Mouse (Mus musculus) A20 (cell line): ENCODE measurements at regions not wholly inside any gene's neighbourhood (a gene's known extent, or its start where the extent isn't known, plus 50 kb on each side); places are given as distances from the start of the nearest gene placed in this dataset.
A peak's percentile ranks its signal among the peaks of the same experiment; 100 is the strongest.
"Not testable (repeated sequence)": the region's sequence is repeated elsewhere in the genome, so short reads cannot be mapped to it uniquely, and the experiment has no call there.

ENCODE experiments used
- DNase-seq: peaks from one replicate; pipeline ENCODE4 v3.0.0-alpha.2; 2011; ENCODE audit warnings: low read depth, low spot score

DNA sequence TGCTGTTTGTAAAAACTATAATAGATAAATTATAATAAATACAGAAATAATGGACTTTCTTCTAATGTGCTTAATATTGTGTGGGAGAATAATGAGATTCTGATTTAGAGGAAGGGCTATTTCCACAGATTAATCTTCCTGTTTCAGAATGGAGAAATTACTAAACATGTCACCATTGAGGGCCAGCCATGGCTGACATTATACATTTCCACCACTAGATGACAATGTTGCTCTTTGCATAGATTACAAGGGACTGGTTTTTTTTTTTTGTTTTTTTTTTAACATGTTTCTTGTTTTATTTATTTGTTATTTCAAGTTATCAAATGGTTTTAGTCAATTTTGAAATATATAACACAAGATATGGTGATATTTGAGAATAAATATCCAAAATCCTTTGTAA lies 435.6 kb upstream of the Klhl1 start:
- peak; percentile 45 for DNase-seq

GRCm38 (mm10) chr14:96908737-96909136 lies 389.8 kb upstream of the Klhl1 start:
- peak; percentile 73 for DNase-seq

DNA sequence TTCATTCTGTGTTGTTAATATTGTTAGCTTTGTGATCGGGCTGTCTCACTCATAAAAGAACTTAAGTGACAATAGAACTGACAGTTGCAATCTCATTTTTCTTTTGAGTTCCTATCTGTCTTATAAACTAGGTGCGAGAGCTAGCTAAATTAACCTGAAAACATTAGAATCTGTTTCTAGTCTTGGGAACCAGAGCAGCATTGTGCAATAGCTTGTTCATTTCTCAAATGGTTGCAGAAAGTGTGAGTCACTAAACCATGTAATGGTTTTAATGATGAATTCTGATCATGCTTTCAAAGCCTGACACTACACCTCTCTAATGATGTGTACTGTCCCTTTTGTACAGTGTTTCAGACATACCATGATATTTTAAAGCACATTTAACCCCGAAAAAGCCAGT lies 360.8 kb upstream of the Klhl1 start:
- no peak for DNase-seq

DNA sequence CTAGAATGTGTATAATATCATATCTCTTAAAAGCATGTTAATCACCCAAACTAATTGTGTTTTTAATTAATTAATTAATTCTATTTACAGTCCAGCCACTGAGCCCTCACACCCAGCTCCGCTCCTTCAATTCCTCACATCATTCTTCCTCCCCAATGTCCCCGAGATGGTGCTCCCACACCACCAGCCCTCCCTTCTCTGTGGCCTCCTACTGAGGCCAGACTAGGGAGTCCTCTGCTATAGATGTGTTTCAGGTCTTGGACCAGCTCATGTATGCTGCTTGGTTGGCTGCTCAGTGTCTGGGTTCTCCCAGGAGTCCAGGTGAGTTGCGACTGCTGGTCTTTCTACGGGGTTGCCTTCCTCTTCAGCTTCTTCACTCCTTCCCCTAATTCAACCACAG lies 353.1 kb upstream of the Klhl1 start:
- no peak for DNase-seq

DNA sequence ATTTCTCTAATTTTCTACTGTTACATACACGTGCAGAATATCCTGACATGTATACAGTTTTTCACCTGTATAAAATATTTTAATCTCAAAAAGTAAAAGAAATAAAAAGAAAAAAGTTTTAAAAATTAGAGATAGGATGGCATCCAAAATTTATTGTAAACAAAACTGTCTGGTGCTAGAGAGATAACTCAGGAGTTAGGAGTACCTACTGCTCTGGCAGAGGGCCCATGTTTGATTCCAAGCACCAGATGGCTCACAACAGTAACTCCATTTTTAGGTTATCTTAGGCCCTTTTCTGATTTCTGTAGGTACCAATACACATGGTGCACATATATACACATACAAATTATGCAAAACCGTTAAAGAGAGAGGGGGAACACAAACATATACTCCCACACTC lies 320.0 kb upstream of the Klhl1 start:
- no peak for DNase-seq

DNA sequence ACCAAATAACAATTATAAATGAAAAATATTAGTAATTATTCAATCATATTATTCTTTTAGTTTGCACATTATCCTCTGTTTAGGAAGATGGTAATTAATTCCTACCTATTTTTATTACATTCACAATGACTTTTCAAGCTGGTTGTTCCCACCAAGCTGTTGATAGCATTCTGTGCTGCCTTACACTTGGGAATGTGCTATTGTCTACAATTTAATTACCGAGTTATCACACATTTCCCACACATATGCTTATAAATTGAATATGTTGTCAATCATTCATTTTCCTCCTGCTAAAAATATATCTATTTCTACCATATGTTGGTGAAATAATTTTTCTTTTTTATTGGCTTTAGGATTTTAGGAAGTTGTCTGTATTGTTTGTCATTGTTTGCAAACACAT lies 306.2 kb upstream of the Klhl1 start:
- DNase-seq = no peak

DNA sequence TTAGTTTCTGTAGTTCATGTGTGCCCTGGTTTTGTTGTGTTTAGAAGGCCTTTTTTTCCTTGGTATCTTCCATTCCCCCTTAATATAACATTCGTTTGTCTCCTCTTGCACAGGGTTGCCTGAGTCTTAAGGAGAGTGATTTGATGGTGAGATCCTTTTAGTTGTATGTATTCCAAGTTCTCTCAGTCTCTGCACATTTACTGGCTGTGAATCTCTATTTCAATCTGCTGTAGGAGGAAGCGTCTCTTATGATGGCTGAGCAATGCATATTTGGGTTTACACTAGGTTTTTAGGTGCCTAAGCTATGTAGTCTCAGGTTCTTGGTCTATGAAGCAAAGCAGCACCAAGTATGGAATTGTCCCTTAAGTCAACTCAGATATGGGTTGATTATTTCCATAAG lies 296.8 kb upstream of the Klhl1 start:
- DNase-seq = no peak

GRCm38 (mm10) chr14:96805284-96805683 lies 286.4 kb upstream of the Klhl1 start:
- no peak for DNase-seq

GRCm38 (mm10) chr14:96794806-96795205 lies 275.9 kb upstream of the Klhl1 start:
- DNase-seq = no peak

DNA sequence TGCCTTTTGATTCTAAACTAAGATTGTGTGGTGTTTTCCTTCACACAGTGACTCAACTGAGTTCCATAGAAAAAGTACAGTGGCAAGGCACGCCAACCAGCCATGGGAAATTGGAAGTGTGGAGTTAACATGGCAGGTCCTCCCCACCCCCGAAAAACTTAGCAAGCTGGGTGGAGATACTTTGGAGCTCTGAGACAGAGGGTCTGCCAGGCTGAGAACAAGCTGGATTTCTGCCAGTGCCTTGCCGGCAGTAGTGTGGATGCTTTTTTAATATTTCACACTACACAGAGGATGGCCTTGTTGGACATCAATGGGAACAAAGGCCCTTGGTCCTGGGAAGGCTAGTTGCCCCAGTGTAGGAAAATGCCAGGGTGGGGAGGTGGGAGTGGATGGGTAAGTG lies 269.0 kb upstream of the Klhl1 start:
- DNase-seq = no peak

- DNase-seq = no peak
Observed at GRCm38 (mm10) chr14:96787286-96787685, 268.4 kb upstream of the Klhl1 start.

DNA sequence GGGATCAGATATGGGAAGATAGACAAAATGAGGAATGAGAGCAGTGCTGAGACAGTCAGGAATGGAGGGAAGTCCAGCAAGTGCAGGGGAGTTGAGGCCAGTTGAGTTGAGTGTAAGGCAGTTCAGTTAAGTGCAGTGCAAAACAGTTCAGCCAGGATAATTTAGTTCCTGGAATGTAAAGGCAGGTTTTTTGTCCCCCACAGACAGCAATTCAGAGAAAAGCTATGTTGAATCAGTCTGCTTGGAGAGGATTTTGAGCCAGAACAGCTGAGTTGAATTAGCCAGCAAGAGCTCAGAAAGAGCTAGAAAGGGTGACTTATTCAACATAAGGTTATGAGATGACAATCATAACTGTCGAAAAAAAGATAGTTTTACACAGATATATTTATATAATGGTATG lies 256.9 kb upstream of the Klhl1 start:
- no peak for DNase-seq

DNA sequence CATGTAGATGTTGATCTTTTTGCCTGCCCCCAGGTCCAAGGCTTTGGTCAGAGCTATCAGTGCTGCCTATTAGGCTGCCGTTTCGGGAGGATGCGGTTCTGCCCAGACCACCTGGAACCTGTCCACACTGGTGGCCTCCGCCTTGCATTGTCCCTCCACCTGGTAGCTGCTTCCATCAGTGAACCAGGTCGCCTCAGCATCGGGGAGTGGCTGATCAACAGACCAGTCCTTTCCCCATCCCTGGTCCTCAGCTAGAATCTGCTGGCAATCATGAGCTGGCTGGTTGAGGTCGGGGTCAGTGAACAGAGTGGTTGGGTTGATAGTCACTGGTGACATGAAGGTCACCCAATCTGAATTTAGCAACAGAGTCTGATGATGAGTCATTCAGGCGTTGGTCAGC lies 241.7 kb upstream of the Klhl1 start:
- DNase-seq = no peak

- DNase-seq = no peak
Observed at GRCm38 (mm10) chr14:96733211-96733610, 214.3 kb upstream of the Klhl1 start.

DNA sequence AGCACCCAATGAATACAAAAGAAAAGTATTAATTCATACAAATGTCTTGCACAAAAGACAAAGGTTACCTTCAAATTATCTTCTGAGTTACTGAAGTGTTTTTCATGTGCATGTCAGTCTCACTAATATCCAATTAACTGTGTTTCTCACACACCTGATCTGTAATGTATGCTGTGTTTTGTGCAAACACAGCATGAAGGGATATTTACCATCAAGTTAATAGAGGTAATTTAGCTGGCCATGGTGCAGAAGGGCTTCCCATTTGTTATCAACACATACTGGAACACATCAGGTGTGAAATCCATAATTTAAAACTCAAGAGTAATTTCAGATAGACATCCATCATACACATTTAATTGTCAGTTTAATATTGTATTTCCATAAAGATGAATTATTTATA lies 178.2 kb upstream of the Klhl1 start:
- no peak for DNase-seq

- no peak for DNase-seq
Observed at GRCm38 (mm10) chr14:96690923-96691322, 172.0 kb upstream of the Klhl1 start.

GRCm38 (mm10) chr14:96683943-96684342 lies 165.0 kb upstream of the Klhl1 start:
- DNase-seq = no peak

- DNase-seq = no peak
Observed at GRCm38 (mm10) chr14:96681740-96682139, 162.8 kb upstream of the Klhl1 start.

DNA sequence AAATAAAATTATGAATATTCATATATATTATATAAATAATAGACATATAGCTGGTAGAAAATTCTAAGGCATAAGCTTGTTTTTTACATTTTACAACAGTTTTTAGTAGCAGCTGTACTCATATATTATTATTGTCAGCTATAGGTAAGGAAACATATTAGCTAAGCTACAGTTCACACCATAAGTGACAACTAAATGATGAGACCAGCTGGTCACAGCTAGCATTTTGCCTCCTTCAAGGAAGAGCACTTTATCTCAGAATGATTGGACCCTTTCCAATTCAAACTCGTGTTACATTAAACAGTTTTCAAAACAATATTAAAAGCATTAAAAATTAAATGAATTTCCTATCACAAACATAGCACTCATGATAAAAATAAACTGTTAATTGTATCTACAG lies 157.3 kb upstream of the Klhl1 start:
- no peak for DNase-seq

DNA sequence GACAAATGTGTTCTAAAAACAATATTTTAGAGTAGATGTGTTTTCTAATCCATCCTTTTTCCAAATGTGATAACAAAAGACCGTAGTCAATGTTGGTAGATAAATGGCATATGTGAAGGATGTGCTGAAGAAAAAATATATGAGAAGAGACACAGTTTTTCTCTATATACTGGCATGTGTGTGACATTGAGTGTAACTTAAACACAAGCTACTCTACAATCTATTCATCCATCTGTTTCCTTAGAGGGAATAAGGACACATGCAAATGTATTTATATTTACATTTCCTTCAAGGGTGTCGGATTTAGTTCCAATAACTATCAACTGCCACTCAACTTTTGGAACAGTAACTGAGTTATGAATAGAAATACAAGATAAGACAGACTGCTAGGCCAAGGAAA lies 149.7 kb upstream of the Klhl1 start:
- no peak for DNase-seq

GRCm38 (mm10) chr14:96656500-96656899 lies 137.6 kb upstream of the Klhl1 start:
- DNase-seq = no peak

DNA sequence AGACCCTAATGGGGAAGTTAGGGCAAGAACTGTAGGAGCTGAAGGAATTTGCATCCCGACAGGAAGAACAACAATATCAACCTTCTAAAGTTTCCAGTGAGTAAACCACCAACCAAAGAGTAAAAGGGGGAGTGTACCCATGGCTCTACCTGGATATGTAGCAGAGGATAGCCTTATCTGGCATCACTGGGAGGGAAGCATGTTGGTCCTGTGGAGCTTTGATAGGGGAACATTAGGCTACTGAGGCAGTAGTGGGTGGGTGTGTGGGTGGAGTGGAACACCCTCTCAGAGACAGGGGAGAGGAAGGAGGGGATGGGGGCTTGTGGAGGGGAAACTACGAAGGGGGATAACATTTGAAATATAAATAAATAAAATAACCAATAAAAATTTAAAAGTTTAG lies 111.4 kb upstream of the Klhl1 start:
- no peak for DNase-seq

DNA sequence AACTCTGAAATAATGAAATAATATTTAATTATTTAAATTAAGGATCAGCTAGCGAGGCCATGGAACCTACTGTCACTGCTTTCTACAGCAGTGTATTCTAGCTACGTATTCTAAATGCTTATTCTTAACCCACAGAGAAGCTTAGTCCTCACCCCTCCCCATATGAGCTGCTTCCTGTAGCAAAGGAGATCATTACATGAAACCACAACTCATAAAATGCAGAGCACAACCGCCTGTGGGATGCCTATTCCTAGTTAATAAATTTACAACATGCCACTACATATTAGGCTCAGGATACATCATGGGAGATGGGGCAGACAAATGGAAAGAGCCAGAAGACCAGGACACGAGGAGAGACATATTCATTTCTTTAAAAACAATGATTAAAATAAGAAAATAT lies 87.8 kb upstream of the Klhl1 start:
- no peak for DNase-seq

- not testable (repeated sequence) for DNase-seq
Observed at GRCm38 (mm10) chr14:96601092-96601491, 82.2 kb upstream of the Klhl1 start.

GRCm38 (mm10) chr14:96592051-96592450 lies 73.1 kb upstream of the Klhl1 start:
- no peak for DNase-seq
